In genomic region chr1:105990138-105990821, GRCm38 (mm10) we compare ENCODE assay signal across 8 mouse cellular contexts. TPM values are rescaled to one million over a fixed set of nuclear protein-coding genes. Genes with fewer than 3 reads are reported as not detected.
DNase-seq lines count a peak whose midpoint lies in the region; ATAC-seq and TF ChIP-seq lines count a peak whose summit lies in the region.

Zcchc2 (plus strand) TSS chr1:105990406.

- DNase-seq in G1E (ENCODE audit: low spot score): peak; percentile 96
- peak; percentile 99 for DNase-seq in cerebellum, adult 18-20 months
- peak; percentile 98 to 99 for DNase-seq in heart, postnatal 36 days
- peak; percentile 98 for DNase-seq in layer of hippocampus, adult 2 months (ENCODE audit: low spot score in 2 of 2)
- DNase-seq in lung, embryonic 14.5 days: peak; percentile 99
- DNase-seq in thymus, adult 2 months: peak; percentile 99

- intact Hi-C loops in heart, postnatal 36 days (cut with DNase I): loop anchor here (2.0 to 10.0 kb wide), 3 partner anchors 99 to 767 kb away; partner anchors contain the start of genes Kdsr, Pign and Relch

- H3K27me3 ChIP-seq in G1E (ENCODE audit: insufficient read depth, low read length): no peaks in the 10 kb centered on the region
- H3K27me3 ChIP-seq in forebrain, embryonic 16.5 days (replicated peaks; ENCODE audit: control insufficient read depth, insufficient read depth, low read length): no peaks in the 10 kb centered on the region
- no peaks in the 10 kb centered on the region for H3K27me3 ChIP-seq in lung, embryonic 14.5 days (ENCODE audit: insufficient read depth, low read length)
- no peaks in the 10 kb centered on the region for H3K27me3 ChIP-seq in thymus, adult 2 months (ENCODE audit: control insufficient read depth, insufficient read depth, low read length)

- no peak for TF ChIP-seq CTCF in G1E (IDR thresholded peaks at IDR 0.05; ENCODE audit: low read depth, low read length)
- no peak for TF ChIP-seq CTCF in layer of hippocampus, adult 2 months (conservative IDR thresholded peaks at IDR 0.05)
- TF ChIP-seq CTCF in lung, embryonic 14.5 days (IDR thresholded peaks at IDR 0.05; ENCODE audit: low read depth): no peak
- no peak for TF ChIP-seq CTCF in olfactory bulb, adult 2 months (IDR thresholded peaks at IDR 0.05; ENCODE audit: insufficient read depth, low read depth, low read length)
- 0 out of 2 replicates have a peak, but pooled peaks have one; percentile 9 for TF ChIP-seq CTCF in thymus, adult 2 months (IDR thresholded peaks at IDR 0.05; ENCODE audit: borderline replicate concordance, control insufficient read depth, extremely low read depth, insufficient read depth, low read length, poor library complexity)

- H3K9ac ChIP-seq in forebrain, embryonic 16.5 days (replicated peaks; ENCODE audit: low read depth, low read length): peak within 1 kb of the TSS; percentile 75
- H3K9ac ChIP-seq in lung, embryonic 14.5 days: peak within 1 kb of the TSS; percentile 79

- H3K4me2 ChIP-seq in forebrain, embryonic 16.5 days (ENCODE audit: low read length): peak within 1 kb of the TSS; percentile 94
- H3K4me2 ChIP-seq in lung, embryonic 14.5 days: peak within 1 kb of the TSS; percentile 99

- peak; percentile 79 for ATAC-seq in G1E (ENCODE audit: extremely low read depth, insufficient number of reproducible peaks, low FRiP score, poor library complexity, severe bottlenecking)
- peak; percentile 96 for ATAC-seq in forebrain, embryonic 16.5 days
- ATAC-seq in lung, embryonic 14.5 days (ENCODE audit: insufficient read depth): peak; percentile 95

- peak within 1 kb of the TSS; percentile 94 for H3K4me3 ChIP-seq in G1E (ENCODE audit: low read depth, low read length)
- H3K4me3 ChIP-seq in forebrain, embryonic 16.5 days (replicated peaks; ENCODE audit: low read length): peak within 1 kb of the TSS; percentile 64
- H3K4me3 ChIP-seq in layer of hippocampus, adult 2 months: peak within 1 kb of the TSS; percentile 92
- peak within 1 kb of the TSS; percentile 78 for H3K4me3 ChIP-seq in lung, embryonic 14.5 days (ENCODE audit: low read depth, low read length)
- peak within 1 kb of the TSS; percentile 83 for H3K4me3 ChIP-seq in olfactory bulb, adult 2 months (ENCODE audit: insufficient read depth, low read depth, low read length)
- H3K4me3 ChIP-seq in thymus, adult 2 months (ENCODE audit: control insufficient read depth, insufficient read depth, low read length): peak within 1 kb of the TSS; percentile 86

- peaks cover 2% of the 10 kb centered on the region for H3K36me3 ChIP-seq in G1E (replicated peaks)
- H3K36me3 ChIP-seq in forebrain, embryonic 16.5 days (ENCODE audit: control insufficient read depth, insufficient read depth): no peaks in the 10 kb centered on the region
- no peaks in the 10 kb centered on the region for H3K36me3 ChIP-seq in lung, embryonic 14.5 days (ENCODE audit: insufficient read depth)
- no peaks in the 10 kb centered on the region for H3K36me3 ChIP-seq in thymus, adult 2 months (ENCODE audit: control insufficient read depth, insufficient read depth, low read length)

- WGBS in forebrain, embryonic 16.5 days: under 1% methylated on average over 75 of the region's 83 CpGs
- WGBS in lung, embryonic 14.5 days: under 1% methylated on average over 70 of the region's 83 CpGs
- WGBS in olfactory bulb, adult 2 months: under 1% methylated on average over 83 of the region's 83 CpGs
- WGBS in thymus, adult 2 months: under 1% methylated on average over 81 of the region's 83 CpGs

- H3K9me3 ChIP-seq in G1E (replicated peaks): no peaks in the 10 kb centered on the region
- H3K9me3 ChIP-seq in forebrain, embryonic 16.5 days (ENCODE audit: control insufficient read depth, low read length): no peaks in the 10 kb centered on the region
- H3K9me3 ChIP-seq in lung, embryonic 14.5 days (ENCODE audit: low read depth, low read length): no peaks in the 10 kb centered on the region

- H3K4me1 ChIP-seq in G1E (ENCODE audit: insufficient read depth, low read depth, low read length): peaks cover 48% of the 10 kb centered on the region
- peaks cover 15% of the 10 kb centered on the region for H3K4me1 ChIP-seq in forebrain, embryonic 16.5 days (replicated peaks; ENCODE audit: control insufficient read depth, insufficient read depth, low read length)
- H3K4me1 ChIP-seq in lung, embryonic 14.5 days (ENCODE audit: insufficient read depth): peaks cover 16% of the 10 kb centered on the region
- 0 out of 2 replicates have a peak, but pooled peaks cover 8% of the 10 kb centered on the region for H3K4me1 ChIP-seq in olfactory bulb, adult 2 months (ENCODE audit: control insufficient read depth, insufficient read depth, low read length)
- H3K4me1 ChIP-seq in thymus, adult 2 months (replicated peaks; ENCODE audit: control insufficient read depth, insufficient read depth, low read length): peaks cover 7% of the 10 kb centered on the region

- peak within 1 kb of the TSS; percentile 92 for H3K27ac ChIP-seq in forebrain, embryonic 16.5 days (ENCODE audit: low read length)
- H3K27ac ChIP-seq in layer of hippocampus, adult 2 months: peak within 1 kb of the TSS; percentile 94
- peak within 1 kb of the TSS; percentile 96 for H3K27ac ChIP-seq in lung, embryonic 14.5 days (ENCODE audit: low read depth)
- H3K27ac ChIP-seq in olfactory bulb, adult 2 months (ENCODE audit: insufficient read depth, low read depth, low read length): peak within 1 kb of the TSS; percentile 79
- peak within 1 kb of the TSS; percentile 65; the same call in 1 of the 2 replicates for H3K27ac ChIP-seq in thymus, adult 2 months (ENCODE audit: control insufficient read depth, insufficient read depth, low read length)

- TF ChIP-seq POLR2A in olfactory bulb, adult 2 months (IDR thresholded peaks at IDR 0.05; ENCODE audit: insufficient read depth, low read depth, low read length): peak; percentile 66; the same call in 1 of the 2 replicates
- TF ChIP-seq POLR2A in thymus, adult 2 months (IDR thresholded peaks at IDR 0.05; ENCODE audit: control insufficient read depth, extremely low read depth, insufficient read depth, low read length, poor library complexity): peak; percentile 95

RNA-seq across cellular contexts. Expression of gene Zcchc2, which starts in this region (rescaled TPM):
- total RNA-seq in G1E (2014; fragmentation: Nextera tagmentation) (36.7 and 44.7 TPM in 2 replicates), G1E (2017) (13.4 and 13.7 TPM in 2 replicates)
- 13.0 and 13.7 TPM in 2 replicates for polyA plus RNA-seq in G1E (2012)
- polyA plus RNA-seq in forebrain, embryonic 16.5 days (2015; fragmentation: Nextera tagmentation; extraction: Ambion mirVana): 1.7 and 2.3 TPM in 2 replicates
- total RNA-seq in heart, postnatal 36 days (2021): 10 to 100 TPM in 1 of 2 experiments, 1 to 10 TPM in 1; 9.8 to 10.4 TPM
- total RNA-seq in layer of hippocampus, adult 2 months (2021): 10 to 100 TPM; 17.7 to 20.0 TPM
- polyA plus RNA-seq in lung, embryonic 14.5 days (2014; fragmentation: Nextera tagmentation; extraction: Ambion mirVana): 3.1 and 3.2 TPM in 2 replicates
- not detected in 2 replicates for polyA plus RNA-seq in olfactory bulb, adult 2 months (2012; ENCODE audit: insufficient read depth, insufficient read length, low replicate concordance, missing spikeins)
- 36.5 and 38.2 TPM in 2 replicates for polyA plus RNA-seq in thymus, adult 2 months (2012; rRNA removed)

Comparison
In these comparisons a context has a peak if more than half of its experiments do, and no peak if none do; other contexts are left out.
1. Peak in every context shown above with its lines: DNase-seq, ATAC-seq, H3K4me3 ChIP-seq and H3K27ac ChIP-seq.